Mouse (Mus musculus): ENCODE measurements around the gene Fam111a.

DNA sequence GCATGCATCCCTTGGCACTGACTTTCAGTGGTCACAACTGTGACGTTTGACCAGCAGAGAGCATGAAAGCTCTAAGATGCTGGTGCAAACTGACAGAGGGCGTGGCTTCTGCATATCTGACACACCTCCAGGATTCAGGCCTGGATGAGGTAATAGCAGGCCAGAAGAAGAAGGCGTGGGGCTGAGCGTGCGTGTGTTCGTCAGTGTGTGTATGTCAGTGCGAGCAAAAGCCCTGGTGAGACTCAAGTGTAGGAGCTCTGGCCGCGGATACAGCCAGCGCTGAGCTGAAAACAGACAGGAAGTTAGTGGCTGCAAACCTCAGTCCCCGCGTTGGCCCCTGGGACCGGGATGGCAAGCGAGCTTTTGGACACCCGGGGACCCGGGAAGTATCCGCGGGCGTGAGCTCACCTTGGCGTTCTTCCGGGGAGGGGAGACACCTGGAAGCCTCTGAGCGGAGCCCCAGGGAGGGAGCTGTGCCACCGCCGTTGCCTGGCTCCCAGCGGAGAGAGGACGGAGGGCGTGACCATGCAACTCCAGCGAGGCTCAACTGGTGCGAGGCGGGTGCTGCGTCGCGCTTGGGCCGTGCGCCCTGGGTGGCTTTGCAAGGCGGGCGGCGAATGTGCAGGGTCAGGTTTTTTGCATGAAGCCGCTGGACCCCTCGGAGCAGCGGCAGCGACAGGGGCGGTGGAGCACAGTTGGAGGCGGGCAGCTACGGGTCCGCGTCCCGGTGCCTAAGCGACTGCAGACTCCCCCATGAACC, 50.2 kb downstream of the Fam111a start:
- TF ChIP-seq CTCF (IDR thresholded peaks at IDR 0.05; ENCODE audit: control insufficient read depth, insufficient read depth, insufficient read length) = peak; percentile 33
- TF ChIP-seq USF1 (IDR thresholded peaks at IDR 0.05; ENCODE audit: low read depth) = no peak

Data from C2C12 (cell line).